Mouse (Mus musculus) activated CD4-positive, CD25-positive, alpha-beta regulatory T cell, adult 4 months (primary cell): ENCODE measurements around the gene Pla2g16. TPM values are rescaled to one million over a fixed set of nuclear protein-coding genes. Genes with fewer than 3 reads are reported as not detected.

ENCODE experiments used
- ATAC-seq: one replicate; pipeline ENCODE4 v1.8.0; 2017
- polyA plus RNA-seq, 2 experiments: library from polyadenylated mRNA; unstranded; fragments of 100-300 nt; shearing (Covaris generic); gene quantifications; one replicate each; pipeline ENCODE4 v1.2.1; 2017

Gene Pla2g16
- polyA plus RNA-seq, 2 experiments from 2014 or later = 84.0 to 95.7 TPM

GRCm38 (mm10) chr19:7564457-7564856 is 7.2 kb downstream of the Pla2g16 start:
- no peak for ATAC-seq

DNA sequence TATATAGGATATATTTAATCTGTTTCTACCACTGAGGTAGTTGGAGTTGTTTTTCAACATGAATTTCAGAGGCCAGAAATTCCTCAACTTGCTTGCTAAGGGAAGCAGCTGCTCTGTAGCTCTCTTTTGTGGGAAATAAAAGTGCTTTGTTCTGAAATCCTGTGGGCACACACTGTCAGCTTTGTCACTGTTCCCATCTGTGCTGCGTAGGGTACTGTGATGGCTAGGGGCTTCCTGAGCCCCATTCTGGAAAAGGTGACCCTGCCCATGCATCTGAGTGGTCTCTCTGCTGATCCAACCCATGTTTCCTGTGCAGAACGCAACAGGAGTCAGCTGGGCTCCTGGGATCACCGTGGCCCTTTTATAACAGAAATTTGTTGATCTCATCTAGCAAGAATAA is 9.6 kb downstream of the Pla2g16 start:
- no peak for ATAC-seq

DNA sequence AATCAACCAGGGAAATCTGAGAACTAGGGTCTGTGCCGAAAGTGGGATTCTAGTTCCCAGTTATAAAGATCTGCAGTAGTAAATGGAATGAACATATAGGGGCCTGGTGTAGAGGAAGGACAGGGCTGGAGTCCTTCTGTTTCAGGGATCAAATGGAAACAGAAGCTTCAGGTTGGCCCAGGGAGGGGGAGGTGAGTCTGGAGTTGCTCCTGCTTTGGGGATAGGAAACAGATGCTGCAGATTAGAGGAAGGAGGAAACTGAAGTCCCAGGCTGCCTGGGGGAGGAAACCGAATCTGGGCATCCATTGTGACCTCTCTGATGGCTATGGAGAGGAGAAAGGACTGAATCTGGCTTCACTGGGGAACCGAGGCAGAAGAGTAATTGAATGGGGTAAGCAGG is 11.1 kb downstream of the Pla2g16 start:
- no peak for ATAC-seq

GRCm38 (mm10) chr19:7569650-7570049 is 12.4 kb downstream of the Pla2g16 start:
- no peak for ATAC-seq

DNA sequence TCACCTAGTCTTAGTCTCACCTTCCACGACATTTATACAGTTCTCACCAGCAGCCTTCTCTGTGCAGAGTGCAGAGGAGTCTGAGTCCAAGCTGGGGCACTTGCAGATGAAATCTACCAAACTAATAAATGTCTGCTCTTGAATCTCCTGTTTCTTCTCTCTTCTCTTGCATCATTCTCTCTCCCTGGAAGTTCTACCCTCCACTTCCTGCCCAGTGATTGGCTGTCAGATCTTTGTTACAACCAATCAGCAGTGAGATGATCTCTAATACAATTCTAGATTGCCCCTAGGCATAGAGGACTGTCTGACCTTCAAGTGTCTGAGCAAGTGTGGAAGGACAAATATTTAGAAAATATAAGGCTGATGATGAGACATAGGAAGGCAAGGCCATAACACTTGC is 18.9 kb downstream of the Pla2g16 start:
- ATAC-seq = no peak

DNA sequence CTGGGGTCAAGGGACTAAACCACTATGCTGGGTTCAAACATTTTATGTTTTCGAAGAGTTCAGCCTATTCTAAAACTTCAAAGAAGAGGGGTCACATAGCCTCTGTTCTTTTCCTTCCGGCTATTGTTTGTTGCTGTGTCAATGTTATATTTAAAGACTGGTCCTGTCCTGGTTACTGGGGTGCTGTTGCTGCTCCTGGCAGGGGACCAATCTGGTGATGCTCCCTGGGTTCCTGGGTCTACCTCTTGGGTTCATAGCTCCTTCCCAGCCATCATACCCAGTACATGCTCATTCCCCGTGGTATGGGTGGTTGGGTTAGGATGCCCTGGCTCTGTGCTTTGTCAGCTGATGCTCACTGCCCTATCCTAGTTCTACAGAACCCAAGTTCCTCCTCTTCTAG is 20.5 kb downstream of the Pla2g16 start:
- no peak for ATAC-seq

DNA sequence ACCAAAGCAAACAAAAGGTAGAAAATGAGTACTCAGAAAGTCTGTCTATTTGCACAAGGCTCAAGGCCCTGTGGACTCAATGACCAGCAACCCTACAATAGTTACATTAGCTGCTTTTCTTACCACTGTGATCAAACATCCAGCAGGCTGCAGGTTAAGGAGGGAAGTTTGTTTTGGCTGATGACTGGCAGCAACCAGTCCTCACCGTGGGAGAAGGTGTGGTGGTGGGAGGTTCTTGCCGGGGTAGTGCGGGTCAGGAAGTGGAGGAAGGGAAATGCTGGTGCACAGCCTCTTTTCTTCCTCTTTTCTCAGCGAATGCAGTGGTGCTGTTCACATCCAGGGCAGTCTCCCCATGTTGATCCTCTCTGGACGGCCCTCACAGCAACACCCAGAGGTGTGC is 23.8 kb downstream of the Pla2g16 start:
- no peak for ATAC-seq

- no peak for ATAC-seq
These were observed 25.8 kb downstream of the Pla2g16 start for GRCm38 (mm10) chr19:7583101-7583500.

- ATAC-seq = no peak
These were observed 26.3 kb downstream of the Pla2g16 start for GRCm38 (mm10) chr19:7583599-7583998.

GRCm38 (mm10) chr19:7585279-7585678 is 28.0 kb downstream of the Pla2g16 start:
- ATAC-seq = no peak

DNA sequence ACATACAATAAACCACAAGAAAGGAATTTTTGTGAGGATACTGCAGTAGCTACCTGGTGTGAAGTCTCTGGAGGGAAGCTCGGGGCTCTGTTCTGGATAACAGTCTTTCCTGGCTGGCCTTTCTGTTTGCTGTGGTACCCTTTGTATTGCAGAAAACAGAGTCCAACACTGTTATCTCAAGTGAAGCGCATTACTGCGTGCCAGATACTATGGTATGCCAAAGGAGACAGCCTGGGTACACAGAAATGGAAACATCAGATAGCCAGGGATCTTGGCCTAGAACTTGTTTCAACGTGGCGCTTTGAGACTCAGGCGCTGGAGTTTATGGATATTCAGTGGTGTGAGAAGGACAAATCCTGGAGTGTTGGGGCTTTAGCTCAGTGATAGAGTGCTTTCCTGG is 28.5 kb downstream of the Pla2g16 start:
- no peak for ATAC-seq

GRCm38 (mm10) chr19:7590795-7591194 is 33.5 kb downstream of the Pla2g16 start:
- no peak for ATAC-seq

GRCm38 (mm10) chr19:7592018-7592417 is 34.8 kb downstream of the Pla2g16 start:
- ATAC-seq = no peak

DNA sequence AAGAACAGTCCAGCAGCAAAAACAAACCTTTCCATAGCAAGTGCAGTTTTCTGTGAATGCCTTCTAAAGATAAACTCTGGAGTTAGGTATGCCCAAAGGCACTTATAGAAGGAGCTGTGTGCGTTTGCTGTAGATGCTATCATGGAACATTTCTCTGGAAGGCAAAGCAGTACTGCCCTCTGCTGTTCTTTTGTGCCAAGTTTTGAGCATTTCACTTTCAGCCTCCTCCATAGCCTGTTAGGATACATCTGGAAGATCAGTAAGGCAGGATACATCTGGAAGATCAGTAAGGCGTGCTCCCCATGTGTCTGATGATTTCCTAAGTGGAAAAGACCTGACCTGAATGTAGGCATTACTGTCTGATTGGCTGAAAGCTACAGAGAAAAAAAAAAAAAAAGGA is 38.3 kb downstream of the Pla2g16 start:
- ATAC-seq = no peak

- no peak for ATAC-seq
These were observed 41.2 kb downstream of the Pla2g16 start for GRCm38 (mm10) chr19:7598481-7598880.

- no peak for ATAC-seq
These were observed 44.3 kb downstream of the Pla2g16 start for GRCm38 (mm10) chr19:7601551-7601950.

- no peak for ATAC-seq
These were observed 46.8 kb downstream of the Pla2g16 start for GRCm38 (mm10) chr19:7604107-7604506.

DNA sequence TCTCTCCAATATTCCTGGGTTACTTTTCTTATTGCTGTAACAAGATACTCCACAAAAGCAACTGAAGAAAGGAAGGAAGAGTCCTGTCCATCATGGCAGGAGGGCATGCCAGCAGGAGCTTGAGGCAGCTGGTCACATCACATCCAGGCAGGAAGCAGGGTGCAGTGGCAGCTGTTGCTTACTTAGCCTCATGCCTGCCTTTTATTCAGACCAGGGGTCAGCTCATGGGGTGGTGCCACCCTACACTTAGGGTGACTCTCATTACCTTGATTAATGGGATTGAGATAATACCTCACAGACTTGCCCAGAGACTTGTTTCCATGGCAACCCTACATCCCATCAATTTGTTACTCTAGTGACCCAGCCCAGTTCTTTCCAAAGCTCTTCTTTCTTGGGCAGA is 47.8 kb downstream of the Pla2g16 start:
- ATAC-seq = no peak

GRCm38 (mm10) chr19:7605930-7606783 is 48.9 kb downstream of the Pla2g16 start:
- no peak for ATAC-seq

- ATAC-seq = no peak
These were observed 49.8 kb downstream of the Pla2g16 start, which contains the start of gene Lgals12 for GRCm38 (mm10) chr19:7606801-7607689. Gene Lgals12 (minus strand): TSS chr19:7607193.

DNA sequence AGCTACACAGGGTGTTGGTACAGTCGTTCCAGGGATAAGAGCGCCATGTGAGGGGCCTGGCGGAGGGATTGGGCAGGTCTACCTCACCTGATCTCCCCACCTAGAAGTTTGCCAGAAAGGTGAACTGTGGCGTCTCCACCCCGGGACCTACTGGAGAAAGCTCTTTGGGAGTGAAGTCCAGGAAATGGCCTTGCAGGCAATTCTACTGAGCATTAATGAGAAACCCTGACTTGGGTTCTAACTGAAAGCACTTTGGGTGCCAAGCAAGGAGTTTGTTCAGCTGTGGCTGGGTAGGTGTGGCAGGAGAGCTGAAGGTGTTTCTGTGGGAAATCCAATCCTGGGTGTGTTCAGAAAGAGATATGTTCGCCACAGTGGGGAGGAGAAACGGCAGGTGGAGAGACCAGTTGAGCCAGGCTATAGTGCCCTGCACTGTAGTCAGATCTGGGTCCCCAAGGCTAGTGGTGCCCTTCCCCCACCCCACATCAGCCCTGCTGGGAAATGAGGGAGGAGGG is 50.5 kb downstream of the Pla2g16 start:
- ATAC-seq = no peak

DNA sequence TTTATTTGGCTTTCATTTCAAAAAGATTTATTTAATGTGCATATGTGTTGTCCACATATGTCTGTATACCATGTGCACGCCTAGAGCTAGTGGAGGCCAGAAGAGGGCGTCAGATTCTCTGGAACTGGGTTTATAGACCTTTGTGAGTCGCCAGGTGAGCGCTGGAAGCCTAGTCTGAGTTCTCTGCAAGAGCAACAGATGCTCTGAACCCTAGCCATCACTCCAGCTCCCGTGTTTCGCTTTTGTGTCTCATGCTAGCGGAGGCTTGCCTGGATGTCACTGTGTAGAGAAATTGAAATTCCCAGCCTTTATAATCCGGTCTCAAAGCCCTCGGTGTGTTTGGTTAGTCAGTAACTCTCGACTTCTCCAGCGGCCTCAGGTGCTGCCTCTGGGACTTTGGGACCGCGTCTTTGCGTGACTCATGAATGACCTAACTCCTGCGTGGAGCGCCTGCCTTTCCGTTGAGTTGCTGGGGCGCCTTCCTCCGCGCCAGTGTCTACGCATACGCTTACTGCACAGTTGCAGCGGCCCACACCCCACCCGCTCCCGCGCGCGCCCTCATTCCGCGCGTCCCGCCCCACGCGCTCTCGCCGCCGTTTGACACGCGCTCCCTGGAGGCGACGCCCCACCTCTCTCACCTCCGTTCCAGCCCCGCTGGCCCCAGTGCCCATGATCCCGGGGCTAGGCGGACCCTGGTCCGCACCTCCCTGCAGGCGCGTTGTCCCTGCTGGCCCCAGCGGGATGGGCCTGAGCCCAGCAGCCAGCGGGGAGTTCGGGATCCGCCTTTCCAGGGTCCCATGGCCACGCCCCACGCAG is 54.9 kb downstream of the Pla2g16 start, which contains the start of gene Hrasls5:
Gene Hrasls5 (plus strand): TSS at position 600 of the 816 bp plus-strand sequence.
- ATAC-seq = no peak
